Mouse (Mus musculus): Measurements from ENCODE around the gene Ntn4.

The Ntn4 gene

DNA sequence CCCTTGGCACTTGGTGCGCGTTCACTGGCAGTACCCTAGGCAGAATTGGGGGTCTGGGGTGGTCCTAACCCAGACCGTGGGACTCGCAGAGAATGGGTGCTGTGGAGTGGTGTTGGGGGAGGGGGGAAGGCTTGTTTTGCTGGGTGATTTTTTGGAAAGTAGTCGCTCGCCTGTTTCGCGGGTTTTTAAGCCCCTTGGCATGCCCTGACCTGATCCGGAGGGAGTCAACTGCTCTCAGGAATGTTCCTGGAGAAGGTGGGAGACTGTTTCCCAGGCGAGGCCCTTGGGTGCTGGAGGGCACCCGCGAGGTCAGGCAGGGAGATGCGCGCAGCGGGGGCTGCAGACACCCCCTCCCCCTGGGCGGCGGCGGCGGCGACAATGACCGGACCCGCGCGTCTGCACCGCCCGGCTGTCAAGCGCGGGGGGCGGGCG, at the start of gene Ntn4:
Ntn4 (plus strand) TSS at position 161 of the 432 bp plus-strand sequence.
- DNase-seq (ENCODE audit: low read depth, low spot score), result peak; percentile 12

DNA sequence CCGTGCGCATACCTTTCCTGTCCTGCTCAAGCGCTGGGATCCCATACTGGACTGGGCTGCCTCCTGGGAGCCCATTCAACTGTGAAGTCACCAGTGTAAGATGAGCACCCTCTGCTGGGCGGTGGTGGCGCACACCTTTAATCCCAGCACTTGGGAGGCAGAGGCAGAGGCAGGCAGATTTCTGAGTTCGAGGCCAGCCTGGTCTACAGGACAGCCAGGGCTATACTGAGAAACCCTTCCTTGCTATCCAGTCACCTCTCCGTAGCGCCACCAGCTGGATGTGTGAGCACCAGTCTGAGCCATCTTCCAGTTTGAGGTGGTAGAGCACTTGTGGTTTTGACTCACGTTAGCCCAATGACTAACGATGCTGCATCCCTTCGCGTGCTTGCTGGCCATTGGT, 48.0 kb upstream of the Ntn4 start:
- DNase-seq (ENCODE audit: low read depth, low spot score), result no peak

- DNase-seq (ENCODE audit: low read depth, low spot score), result peak; percentile 97
These were observed 46.4 kb upstream of the Ntn4 start for GRCm38 (mm10) chr10:93594022-93594482.

DNA sequence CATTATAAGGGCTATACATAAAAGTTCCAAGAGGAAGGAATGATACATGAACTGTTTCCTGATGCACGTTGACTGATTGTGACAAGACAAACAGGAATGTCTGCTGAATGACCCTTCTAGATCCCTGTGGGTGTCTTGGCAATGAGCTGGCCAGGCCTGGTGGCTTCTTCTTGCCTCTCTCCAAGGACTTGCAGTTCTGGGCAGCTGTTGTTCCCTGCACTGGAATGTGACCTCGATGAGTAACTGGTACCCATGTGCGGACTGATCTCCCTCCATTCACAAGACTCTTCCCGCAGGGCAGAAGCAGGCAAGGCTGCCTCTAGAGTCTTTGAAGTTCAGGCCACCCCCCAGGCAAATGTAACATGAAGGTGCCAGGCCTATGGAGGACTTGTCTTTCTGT, 44.6 kb upstream of the Ntn4 start:
- DNase-seq (ENCODE audit: low read depth, low spot score), result no peak

- DNase-seq (ENCODE audit: low read depth, low spot score), result no peak
These were observed 43.8 kb upstream of the Ntn4 start for GRCm38 (mm10) chr10:93596641-93597040.

DNA sequence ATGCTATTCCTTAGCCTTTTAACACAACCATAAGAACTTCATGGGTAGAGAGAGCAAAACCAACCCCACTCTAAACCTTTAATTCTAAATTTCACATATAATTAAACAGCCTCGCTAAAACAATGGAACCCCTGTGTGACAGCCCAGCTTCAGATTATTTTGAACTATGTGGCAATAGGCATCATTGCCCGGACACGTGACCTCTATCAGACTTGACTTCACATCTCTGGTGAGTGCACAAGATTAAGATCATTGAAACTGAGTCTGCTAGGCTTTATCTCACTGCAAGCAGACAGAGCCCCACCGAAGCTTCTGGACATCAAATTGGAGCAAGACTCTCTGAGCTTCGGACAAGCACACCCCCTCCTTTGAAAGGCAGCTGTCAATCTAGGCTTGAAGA, 38.2 kb upstream of the Ntn4 start:
- no peak for DNase-seq (ENCODE audit: low read depth, low spot score)

DNA sequence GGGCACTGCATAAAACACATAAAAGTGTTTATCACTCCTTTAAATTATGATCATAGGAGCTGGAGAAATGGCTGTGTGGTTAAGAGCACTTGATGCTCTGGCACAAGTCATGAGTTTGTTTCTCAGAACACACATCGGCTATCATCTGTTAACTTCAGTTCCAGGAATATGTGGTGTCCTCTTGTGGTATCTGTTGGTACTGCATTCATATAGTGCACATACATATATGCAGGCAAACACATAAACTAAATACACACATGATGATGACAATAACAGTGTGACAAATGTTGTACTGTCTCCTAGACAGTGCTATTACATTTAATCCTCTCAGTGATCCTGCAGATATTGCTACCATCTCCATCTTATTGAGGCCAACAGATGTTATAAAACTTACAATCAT, 37.2 kb upstream of the Ntn4 start:
- no peak for DNase-seq (ENCODE audit: low read depth, low spot score)

DNA sequence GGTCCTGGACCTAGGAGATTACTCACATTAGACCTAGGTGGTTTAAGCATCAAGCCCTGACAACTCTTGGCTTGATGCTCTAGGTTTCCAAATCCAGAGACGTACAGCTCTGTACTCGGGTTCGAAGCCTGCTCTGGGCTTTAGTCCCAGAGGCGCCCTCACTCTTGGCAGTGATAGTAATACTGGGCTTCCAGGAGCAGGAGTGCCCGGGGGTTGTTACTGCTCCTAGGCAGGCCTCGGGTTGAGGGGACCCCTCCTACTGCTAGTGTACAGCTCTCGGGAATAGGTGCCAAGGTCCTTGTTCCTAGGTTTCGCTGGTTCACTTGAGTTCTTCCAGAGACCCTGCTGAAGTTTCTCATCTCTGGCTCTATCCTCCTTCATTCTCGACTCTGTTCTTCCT, 34.2 kb upstream of the Ntn4 start:
- DNase-seq (ENCODE audit: low read depth, low spot score), result no peak

DNA sequence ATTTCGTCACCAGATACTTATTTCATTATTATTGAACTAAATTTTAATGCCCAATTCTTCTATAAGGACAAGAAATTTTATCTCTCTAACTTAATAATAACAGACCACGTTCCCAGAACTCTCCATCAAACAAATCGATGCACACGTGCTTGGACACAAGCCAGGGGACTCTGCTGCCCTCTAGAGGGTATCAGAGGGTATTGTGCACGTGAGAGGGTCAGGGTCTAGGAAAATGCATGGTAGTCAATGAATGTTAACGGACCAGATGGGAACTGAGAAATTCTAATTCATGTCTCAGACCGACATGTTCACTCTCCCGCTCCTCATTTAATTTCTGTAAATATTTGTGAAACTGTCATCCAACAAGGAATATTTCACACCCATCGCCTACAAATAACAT, 32.4 kb upstream of the Ntn4 start:
- peak; percentile 27 for DNase-seq (ENCODE audit: low read depth, low spot score)

DNA sequence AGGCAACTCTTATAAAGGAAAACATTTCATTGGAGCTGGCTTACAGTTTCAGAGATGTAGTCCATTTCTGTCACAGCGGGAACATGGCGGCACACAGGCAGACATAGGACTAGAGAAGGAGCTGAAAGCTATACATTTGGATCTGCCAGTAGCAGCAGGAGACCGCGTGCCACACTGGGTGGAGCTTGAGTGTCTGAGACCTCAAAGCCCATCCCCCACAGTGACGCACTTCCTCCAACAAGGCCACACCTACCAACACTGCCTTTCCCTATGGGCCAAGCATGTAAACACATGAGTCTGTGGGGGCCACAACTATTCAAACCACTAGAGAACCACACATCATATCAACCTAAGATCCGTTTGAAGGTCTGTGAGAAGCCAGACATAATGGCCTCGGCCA, 31.2 kb upstream of the Ntn4 start:
- DNase-seq (ENCODE audit: low read depth, low spot score), result no peak

DNA sequence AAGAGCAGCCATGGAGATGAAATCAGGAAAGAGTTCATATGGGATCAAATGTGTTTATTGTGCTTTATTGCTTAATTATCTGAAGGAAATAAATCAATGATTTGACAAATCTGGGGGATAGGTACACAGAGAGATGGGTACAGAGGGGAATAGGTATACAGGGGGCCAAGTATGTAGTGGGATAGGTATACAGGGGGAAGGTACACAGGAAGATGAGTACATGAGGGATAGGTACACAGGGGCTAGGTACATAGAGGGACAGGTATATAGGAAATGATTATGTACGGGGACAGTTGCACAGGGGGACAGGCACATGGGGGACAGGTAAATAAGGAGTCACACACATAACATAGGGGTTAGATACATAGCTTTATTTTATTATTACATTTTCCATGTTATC, 29.6 kb upstream of the Ntn4 start:
- DNase-seq (ENCODE audit: low read depth, low spot score), result no peak

DNA sequence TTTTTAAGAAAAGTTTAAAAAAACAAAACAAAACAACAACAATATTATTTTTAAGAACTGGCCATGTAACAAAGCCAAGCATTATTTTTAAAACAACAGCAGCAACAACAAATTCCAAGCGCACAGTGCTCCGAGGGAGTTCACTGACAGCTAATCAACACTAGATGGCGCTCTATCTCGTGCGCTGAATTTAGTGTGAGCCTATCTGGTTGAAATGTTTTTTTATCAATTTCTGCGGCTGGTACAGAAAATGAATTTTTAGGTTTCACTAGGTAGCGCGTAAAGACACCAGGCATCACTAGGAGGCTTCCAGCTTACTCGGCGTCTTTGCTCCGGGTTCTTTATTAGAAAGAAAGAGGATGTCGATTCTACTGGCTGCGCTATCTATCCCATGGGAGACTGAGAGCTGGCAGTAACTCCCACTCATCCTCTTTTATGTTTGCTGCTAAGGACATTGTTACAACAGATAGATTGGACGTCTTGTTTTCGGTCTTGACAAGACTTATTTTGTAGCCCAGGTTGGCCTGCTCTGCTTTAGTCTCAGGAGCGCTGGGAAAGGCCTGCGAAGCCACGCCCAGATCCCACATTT, 29.0 kb upstream of the Ntn4 start:
- DNase-seq (ENCODE audit: low read depth, low spot score), result peak; percentile 79

DNA sequence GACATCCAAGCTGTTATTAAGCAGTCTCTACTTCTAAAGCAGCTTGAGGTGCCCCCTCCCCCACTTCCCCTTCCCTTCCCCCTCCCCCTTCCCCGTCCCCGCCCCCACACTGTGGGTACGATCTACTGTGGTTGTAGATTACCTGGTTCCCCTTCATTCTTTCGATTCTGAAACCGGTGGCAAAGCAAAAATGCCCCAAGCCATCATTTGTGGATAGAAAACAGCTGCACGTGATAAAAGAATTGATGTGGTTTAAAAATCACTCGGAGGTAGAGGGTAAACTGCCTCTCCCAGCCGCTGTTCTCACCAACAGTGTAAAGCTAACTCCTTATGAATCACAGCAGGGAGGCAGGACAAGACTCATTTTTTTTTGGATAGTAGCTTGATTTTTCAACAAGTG, 25.6 kb upstream of the Ntn4 start:
- DNase-seq (ENCODE audit: low read depth, low spot score), result no peak

GRCm38 (mm10) chr10:93620438-93621179, 19.9 kb upstream of the Ntn4 start:
- no peak for DNase-seq (ENCODE audit: low read depth, low spot score)

DNA sequence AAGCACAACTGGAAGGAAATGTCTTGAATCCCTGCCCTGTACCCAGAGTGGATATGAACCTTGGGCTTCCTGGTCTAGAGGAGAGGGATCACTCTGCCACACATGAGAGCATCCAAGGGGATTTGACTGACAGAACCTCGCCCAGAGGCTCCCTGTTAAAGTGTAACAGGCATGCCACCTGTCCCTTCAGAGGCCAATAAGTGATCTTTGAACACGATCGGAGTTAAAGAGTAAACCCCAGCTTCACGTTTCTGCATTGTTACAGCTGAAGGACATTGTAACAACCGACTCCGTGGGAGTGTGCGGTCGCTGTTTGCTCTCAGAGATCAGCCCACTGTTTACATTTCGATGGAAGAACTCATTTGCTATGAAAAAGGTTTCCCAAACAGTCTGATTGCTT, 16.8 kb upstream of the Ntn4 start:
- DNase-seq (ENCODE audit: low read depth, low spot score), result no peak

- no peak for DNase-seq (ENCODE audit: low read depth, low spot score)
These were observed 16.3 kb upstream of the Ntn4 start for GRCm38 (mm10) chr10:93624151-93624550.

DNA sequence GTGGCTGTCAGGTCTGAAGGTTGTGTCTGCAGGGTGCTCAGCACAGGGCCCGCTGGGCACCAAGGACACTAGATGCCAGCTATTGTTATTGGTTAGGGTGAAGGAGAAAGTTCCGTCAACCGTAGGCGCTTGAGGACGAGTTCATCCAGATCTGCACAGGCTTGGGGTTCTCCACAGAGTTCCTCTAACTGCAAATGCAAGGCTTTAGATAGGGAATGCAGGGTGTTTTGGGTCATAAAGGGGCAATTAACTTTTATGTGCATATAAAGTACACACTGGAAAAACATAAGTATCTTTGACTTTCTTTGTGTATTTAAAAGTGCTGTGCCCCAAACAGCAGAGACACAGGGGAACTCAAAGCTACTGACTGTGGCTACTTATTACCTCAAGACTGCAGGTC, 10.2 kb upstream of the Ntn4 start:
- DNase-seq (ENCODE audit: low read depth, low spot score), result no peak

- DNase-seq (ENCODE audit: low read depth, low spot score), result no peak
These were observed 8.4 kb upstream of the Ntn4 start for GRCm38 (mm10) chr10:93632086-93632485.

DNA sequence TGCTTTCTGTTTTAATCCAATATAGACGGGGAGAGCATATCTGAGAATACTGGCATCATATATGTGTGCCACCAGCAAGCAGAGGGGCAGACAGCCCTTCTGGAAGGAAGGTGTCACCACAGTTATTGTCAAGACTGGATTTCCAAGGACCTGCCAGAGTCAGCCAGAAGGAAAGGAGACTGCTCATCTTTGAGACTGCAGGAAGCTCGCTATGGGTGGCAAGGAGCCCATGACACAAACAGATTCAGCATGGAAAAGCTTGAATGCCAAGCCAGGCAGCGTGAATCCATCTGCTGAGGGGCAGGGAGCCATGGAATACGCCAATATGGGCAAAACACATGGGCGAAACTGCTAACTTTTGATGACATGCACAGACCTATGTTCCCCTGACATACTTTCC, 6.9 kb upstream of the Ntn4 start:
- DNase-seq (ENCODE audit: low read depth, low spot score), result peak; percentile 97

DNA sequence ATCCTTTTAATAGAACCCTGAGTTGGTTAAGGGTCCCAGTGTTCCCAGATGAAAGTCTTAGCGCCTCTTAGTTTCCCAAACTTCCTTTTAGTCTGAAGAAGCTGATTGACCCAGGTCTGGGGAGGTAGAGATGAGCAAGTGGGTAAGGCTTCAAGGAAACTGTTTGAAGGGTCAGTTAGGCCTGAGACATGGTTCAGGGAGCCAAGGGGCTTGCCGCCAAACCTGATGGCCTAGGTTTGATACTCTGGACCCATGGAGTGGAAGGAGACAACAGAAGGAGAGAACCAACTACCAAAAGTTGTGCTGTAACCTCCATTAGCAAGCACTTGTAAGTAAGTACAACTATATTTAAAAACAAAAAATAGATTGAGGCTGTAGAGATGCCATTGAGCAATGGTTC, 6.5 kb upstream of the Ntn4 start:
- no peak for DNase-seq (ENCODE audit: low read depth, low spot score)

- peak; percentile 63 for DNase-seq (ENCODE audit: low read depth, low spot score)
These were observed 4.5 kb upstream of the Ntn4 start for GRCm38 (mm10) chr10:93635941-93636340.

GRCm38 (mm10) chr10:93640953-93641820, 706 bp downstream of the Ntn4 start:
- DNase-seq (ENCODE audit: low read depth, low spot score), result peak; percentile 72

Measured in brain, adult 2 months (tissue).